Mouse (Mus musculus) spleen, postnatal 36 days (tissue): ENCODE data around the gene AC131692.1.
"Not testable (repeated sequence)": the region's sequence is repeated elsewhere in the genome, so short reads cannot be mapped to it uniquely, and the experiment has no call there.

Experiments used
- DNase-seq, 2 experiments: peaks; one replicate each; pipeline ENCODE4 v3.0.0; 2022; ENCODE audit warnings: low spot score in 2 of 2, mixed read lengths in 1 of 2

Gene AC131692.1

GRCm38 (mm10) chr19:6117346-6117985 lies 23.2 kb downstream of the AC131692.1 start:
- DNase-seq, result no peak

- DNase-seq, result peak; percentile 88 to 91
These were observed 23.9 kb downstream of the AC131692.1 start, which contains the start of gene Sac3d1 for GRCm38 (mm10) chr19:6117986-6118676. Sac3d1 (minus strand) TSS chr19:6118650.

- no peak for DNase-seq
These were observed 24.5 kb downstream of the AC131692.1 start for GRCm38 (mm10) chr19:6118677-6119185.

- no peak for DNase-seq
These were observed 27.5 kb downstream of the AC131692.1 start for GRCm38 (mm10) chr19:6121761-6122160.

GRCm38 (mm10) chr19:6123330-6123729 lies 29.1 kb downstream of the AC131692.1 start:
- no peak for DNase-seq

- no peak for DNase-seq
These were observed 30.7 kb downstream of the AC131692.1 start for GRCm38 (mm10) chr19:6124898-6125297.

- peak; percentile 24 to 61 for DNase-seq
These were observed 32.1 kb downstream of the AC131692.1 start for GRCm38 (mm10) chr19:6126289-6126688.

- DNase-seq, result no peak
These were observed 32.8 kb downstream of the AC131692.1 start for GRCm38 (mm10) chr19:6126789-6127580.

GRCm38 (mm10) chr19:6127760-6128341 lies 33.6 kb downstream of the AC131692.1 start, which contains the start of gene Snx15:
Snx15 (minus strand) TSS chr19:6128304.
- peak; percentile 96 to 97 for DNase-seq

GRCm38 (mm10) chr19:6130414-6131128 lies 36.4 kb downstream of the AC131692.1 start:
- not testable (repeated sequence) for DNase-seq

GRCm38 (mm10) chr19:6132171-6132827 lies 38.1 kb downstream of the AC131692.1 start:
- DNase-seq, result peak; percentile 31 to 53

GRCm38 (mm10) chr19:6133197-6133596 lies 39.0 kb downstream of the AC131692.1 start:
- DNase-seq, result not testable (repeated sequence)

GRCm38 (mm10) chr19:6136397-6136796 lies 42.2 kb downstream of the AC131692.1 start:
- no peak for DNase-seq

GRCm38 (mm10) chr19:6139701-6140100 lies 45.5 kb downstream of the AC131692.1 start:
- DNase-seq, result no peak

- no peak for DNase-seq
These were observed 46.1 kb downstream of the AC131692.1 start for GRCm38 (mm10) chr19:6140374-6140677.

- peak; percentile 88 to 90 for DNase-seq
These were observed 46.6 kb downstream of the AC131692.1 start, which contains the start of gene Batf2 for GRCm38 (mm10) chr19:6140678-6141393. Batf2 (plus strand) TSS chr19:6140983.

- peak; percentile 71 to 83 for DNase-seq
These were observed 47.2 kb downstream of the AC131692.1 start, which contains the start of gene Arl2 for GRCm38 (mm10) chr19:6141394-6141749. Arl2 (minus strand) TSS chr19:6141548.

GRCm38 (mm10) chr19:6144842-6145241 lies 50.6 kb downstream of the AC131692.1 start:
- no peak for DNase-seq
